Mouse (Mus musculus) macrophage (primary cell): ENCODE measurements around the gene Lats2. TPM values are rescaled to one million over a fixed set of nuclear protein-coding genes. Genes with fewer than 3 reads are reported as not detected.
A peak's percentile ranks its signal among the peaks of the same experiment; 100 is the strongest.
"Not testable (repeated sequence)": the region's sequence is repeated elsewhere in the genome, so short reads cannot be mapped to it uniquely, and the experiment has no call there.

Source experiments
- H3K27ac ChIP-seq: fragments of 350-480 bp; formaldehyde crosslinking; 2 replicates; pipeline ENCODE4 v1.9.0; 2021
- H3K36me3 ChIP-seq: fragments of 350-480 bp; formaldehyde crosslinking; 2 replicates; pipeline ENCODE4 v1.9.0; 2021; ENCODE audit errors: inconsistent target
- H3K4me3 ChIP-seq: fragments of 350-480 bp; formaldehyde crosslinking; 2 replicates; pipeline ENCODE4 v1.9.0; 2021; ENCODE audit errors: inconsistent target
- H3K79me2 ChIP-seq: fragments of 350-480 bp; formaldehyde crosslinking; 2 replicates; pipeline ENCODE4 v1.9.0; 2021; ENCODE audit errors: inconsistent target
- WGBS: methylation state at CpG from one replicate; pipeline ENCODE4 v1.1.7; 2026; ENCODE audit warnings: inconsistent platforms; ENCODE audit not compliant: missing documents; 5-methylcytosine and 5-hydroxymethylcytosine counted together
- polyA plus RNA-seq: library from polyadenylated mRNA; stranded (reverse); fragments of 250-400 nt; gene quantifications from 3 replicates; pipeline ENCODE4 v1.2.4, GENCODE M21; 2018; ENCODE audit warnings: inconsistent platforms

Lats2 gene
- polyA plus RNA-seq, 1 experiment from 2014 or later, result 11.3 TPM

DNA sequence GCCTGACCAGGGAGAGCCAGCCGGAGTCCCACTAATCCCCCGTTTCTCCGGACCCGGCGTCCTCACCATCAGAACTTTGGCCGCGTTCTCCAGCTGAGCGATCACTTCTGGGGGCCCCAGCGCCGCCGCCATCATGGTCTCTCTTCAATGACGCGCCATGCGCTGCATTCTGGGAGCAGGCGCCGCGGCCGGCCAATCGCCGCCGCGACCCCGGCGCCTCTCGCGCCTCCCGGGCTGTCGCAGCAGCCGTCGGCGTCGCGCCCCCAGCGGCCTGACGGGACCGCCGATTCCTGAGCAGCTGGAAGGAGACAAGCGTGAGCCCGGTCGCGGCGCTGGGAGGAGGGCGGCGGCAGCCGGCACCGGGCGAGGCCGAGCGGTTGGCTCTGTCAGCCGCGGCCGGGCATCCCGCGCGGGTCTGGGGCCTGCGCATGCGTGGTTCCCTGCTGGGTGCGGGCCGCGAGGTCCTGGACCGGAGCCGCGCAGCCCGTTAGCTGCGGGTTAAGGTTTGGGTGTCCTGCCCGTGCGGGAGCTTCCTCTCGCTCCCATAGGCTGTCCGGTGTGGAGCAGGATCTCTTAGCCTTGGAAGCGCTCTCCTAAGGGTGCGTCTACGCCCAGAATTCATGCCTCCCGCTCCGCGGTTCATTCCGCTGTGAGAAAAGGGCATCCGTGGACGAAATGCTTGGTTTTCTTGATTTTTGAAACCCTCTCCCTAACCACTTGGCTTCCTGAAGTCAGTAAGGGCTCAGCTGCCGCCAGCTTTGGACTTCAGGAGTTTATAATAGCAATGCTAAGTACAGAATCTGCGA is 93.2 kb downstream of the Lats2 start, which contains the start of gene Xpo4:
TSS of gene Xpo4 (minus strand) at position 609 of the 806 bp plus-strand sequence.
- peak within 1 kb of the TSS; percentile 69 for H3K27ac ChIP-seq
- 2% methylated on average over 66 of the region's 80 CpGs for WGBS

DNA sequence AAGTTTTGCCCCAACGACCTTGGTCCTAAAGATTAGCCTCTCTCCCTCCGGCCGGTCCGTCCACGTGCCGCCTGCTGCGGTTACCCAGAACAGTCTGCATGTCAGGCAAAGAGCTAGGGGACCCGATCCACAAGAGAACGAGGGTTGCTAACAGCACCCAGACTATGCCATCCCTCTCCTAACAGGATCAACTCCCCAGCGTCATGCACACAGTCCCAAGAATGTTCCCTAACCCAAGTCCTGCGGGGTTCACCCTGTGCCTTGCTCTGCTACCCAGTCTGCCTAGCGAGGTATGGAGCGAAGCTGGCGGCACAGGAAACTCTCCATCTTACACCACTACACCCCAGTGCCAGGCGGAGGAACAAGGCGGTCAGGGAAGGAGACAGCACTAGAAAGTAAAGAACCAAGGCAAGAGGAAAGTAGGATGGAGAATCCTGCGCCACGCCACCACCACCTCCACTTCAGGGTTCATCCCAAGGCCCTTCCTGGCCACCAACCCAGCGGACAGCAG is 93.8 kb downstream of the Lats2 start:
- H3K79me2 ChIP-seq, result peaks cover 65% of the 10 kb centered on the region
- 0% methylated on average over 19 of the region's 19 CpGs for WGBS
- H3K27ac ChIP-seq, result peak overlapping the region; percentile 69
- H3K36me3 ChIP-seq, result no peaks in the 10 kb centered on the region
- peak overlapping the region; percentile 99 for H3K4me3 ChIP-seq

More for the DNA sequence above, 93.2 kb downstream of the Lats2 start, which contains the start of gene Xpo4:
- H3K79me2 ChIP-seq, result peaks cover 58% of the 10 kb centered on the region
- H3K36me3 ChIP-seq, result no peaks in the 10 kb centered on the region
- peak within 1 kb of the TSS; percentile 99 for H3K4me3 ChIP-seq

DNA sequence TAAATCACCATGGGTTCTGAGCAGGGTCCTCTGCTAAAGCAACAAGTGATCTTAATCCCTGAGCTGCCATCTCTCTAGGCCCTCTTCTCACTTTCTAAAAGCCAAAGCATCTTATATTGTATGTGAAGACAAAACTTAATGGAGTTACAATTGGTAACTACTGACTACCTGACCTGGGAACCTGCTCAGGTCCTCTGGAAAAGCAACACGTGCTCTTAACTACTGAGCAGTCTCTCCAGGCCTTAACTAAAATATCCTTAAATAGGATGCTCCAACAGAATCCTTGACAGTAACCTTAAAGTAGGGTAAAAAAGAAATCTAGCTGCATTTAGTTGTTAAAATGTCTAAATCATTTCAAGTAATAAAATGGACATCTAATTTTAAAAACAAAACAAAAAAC is 94.6 kb downstream of the Lats2 start:
- Histone ChIP-seq H3K79me2 (peaks cover 72% of the 10 kb centered on the region), H3K27ac (no peak overlapping the region), H3K36me3 (no peaks in the 10 kb centered on the region), H3K4me3 (peak overlapping the region; percentile 99)
- WGBS, result 50% methylated on average over 1 of the region's 1 CpGs

DNA sequence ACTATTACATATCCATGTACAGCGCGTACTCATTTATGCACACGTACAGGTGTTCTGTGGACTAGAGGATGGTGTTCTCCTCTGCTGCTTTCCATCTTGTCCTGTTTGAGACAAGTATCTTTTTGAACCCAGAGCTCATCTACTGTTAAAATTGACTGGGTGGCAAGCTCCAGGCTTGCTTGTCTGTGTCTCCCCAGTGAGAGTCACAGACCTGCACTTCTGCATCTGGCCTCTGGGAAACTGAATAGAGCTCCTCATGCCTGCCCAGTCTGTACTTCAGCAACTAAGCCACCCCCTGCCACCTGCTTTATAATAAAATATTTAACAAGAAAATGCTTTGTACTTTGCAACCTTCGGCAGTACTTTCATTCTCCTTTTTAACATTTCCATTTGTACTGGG is 99.9 kb downstream of the Lats2 start:
- peaks cover 99% of the 10 kb centered on the region for H3K79me2 ChIP-seq
- WGBS, result 98% methylated on average over 4 of the region's 4 CpGs
- H3K27ac ChIP-seq, result no peak overlapping the region
- no peaks in the 10 kb centered on the region for H3K36me3 ChIP-seq
- no peak overlapping the region for H3K4me3 ChIP-seq

DNA sequence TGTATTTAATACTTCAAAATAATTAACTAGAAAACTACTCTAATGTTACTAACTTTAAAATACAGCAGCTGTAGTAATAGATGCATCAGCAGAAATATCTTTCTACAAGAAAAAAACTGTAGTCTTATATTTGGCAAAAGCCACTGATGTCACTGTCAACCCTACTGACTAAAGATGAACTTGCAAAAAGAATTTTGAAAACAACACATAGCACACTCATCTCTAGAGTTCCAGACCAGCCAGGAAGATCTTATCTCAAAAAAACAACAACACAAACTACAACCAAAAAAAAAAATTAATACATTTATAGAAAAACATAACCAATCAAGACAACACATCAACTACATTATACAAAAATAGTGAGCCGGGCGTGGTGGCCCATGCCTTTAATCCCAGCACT is 100.7 kb downstream of the Lats2 start:
- Histone ChIP-seq H3K4me3 (no peak overlapping the region), H3K36me3 (no peaks in the 10 kb centered on the region), H3K79me2 (peaks cover 99% of the 10 kb centered on the region), H3K27ac (no peak overlapping the region)
- no CpG with 5 or more reads among the region's 2 CpGs for whole genome bisulfite sequencing

DNA sequence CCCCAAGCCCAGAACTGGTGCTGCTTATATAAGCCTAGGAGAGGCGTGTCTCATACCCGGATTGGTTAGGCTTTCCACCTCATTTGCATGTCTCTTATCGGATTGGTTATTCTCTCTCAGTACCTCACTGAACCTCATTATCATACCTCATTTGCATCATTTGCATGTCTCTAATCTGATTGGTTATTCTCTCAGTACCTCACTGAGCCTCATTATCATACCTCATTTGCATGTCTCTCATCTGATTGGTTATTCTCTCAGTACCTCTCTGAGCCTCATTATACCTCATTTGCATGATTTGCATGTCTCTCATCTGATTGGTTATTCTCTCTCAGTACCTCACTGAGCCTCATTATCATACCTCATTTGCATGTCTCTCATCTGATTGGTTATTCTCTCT is 101.7 kb downstream of the Lats2 start:
- not testable (repeated sequence) for H3K4me3 ChIP-seq, H3K36me3 ChIP-seq, H3K27ac ChIP-seq
- WGBS, result 94% methylated on average over 3 of the region's 3 CpGs
- peaks cover 99% of the 10 kb centered on the region for H3K79me2 ChIP-seq

DNA sequence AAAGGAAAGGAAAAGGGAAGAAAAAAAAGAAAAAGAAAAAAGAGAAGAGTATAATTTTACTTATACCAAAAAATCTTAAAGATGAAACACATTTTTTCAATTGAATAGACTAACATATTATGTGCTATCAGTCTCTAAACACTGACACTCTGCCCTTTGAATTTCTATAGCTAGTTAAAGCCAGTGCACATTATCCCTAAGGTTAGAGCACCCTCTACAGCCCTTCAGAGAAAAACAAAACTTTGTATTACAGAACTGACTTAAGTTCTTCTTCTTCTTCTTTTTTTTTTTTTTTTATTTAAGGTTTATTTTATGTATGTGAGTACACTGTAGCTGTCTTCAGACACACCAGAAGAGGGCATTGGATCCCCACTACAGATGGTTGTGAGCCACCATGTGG is 108.7 kb downstream of the Lats2 start:
- H3K36me3 ChIP-seq, result no peaks in the 10 kb centered on the region
- H3K27ac ChIP-seq, result no peak overlapping the region
- peaks cover 83% of the 10 kb centered on the region for H3K79me2 ChIP-seq
- H3K4me3 ChIP-seq, result no peak overlapping the region

DNA sequence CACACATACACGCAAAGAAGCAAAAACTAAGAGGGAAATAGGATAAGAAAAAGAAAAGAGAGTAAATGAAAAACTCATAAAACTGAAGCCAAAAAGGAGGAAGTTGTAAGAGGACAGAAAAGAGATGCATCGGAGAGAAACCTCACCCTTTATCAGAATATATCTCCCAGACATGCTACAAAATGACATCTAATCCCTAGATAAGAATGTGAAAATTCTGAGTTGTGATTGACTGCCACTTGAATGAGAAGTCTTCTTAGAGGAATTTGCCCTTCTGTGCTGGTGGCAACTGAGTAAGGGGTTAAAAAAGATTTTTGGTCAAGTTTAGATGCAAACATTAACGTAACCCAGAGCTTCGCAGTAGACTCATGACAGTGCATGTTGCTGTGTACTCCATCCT is 112.0 kb downstream of the Lats2 start:
- no peak overlapping the region for H3K4me3 ChIP-seq
- 90% methylated on average over 4 of the region's 4 CpGs for WGBS
- H3K27ac ChIP-seq, result no peak overlapping the region
- H3K36me3 ChIP-seq, result no peaks in the 10 kb centered on the region
- H3K79me2 ChIP-seq, result peaks cover 63% of the 10 kb centered on the region

Other genes with a start within 250 kb of the Lats2 start
- gene Il17d, start 233.6 kb downstream of the Lats2 start, polyA plus RNA-seq, result not detected in 3 replicates
- 14.3 to 31.6 TPM (median 30.5 TPM) in 3 replicates for gene Eef1akmt1, start 186.8 kb downstream of the Lats2 start, polyA plus RNA-seq
- 4.5 to 13.1 TPM (median 4.9 TPM) in 3 replicates for gene Xpo4, start 93.0 kb downstream of the Lats2 start, polyA plus RNA-seq
- gene Gm49361, start 12.3 kb downstream of the Lats2 start, polyA plus RNA-seq, result not detected in 3 replicates
- gene Sap18, start 39.8 kb upstream of the Lats2 start, polyA plus RNA-seq, result 52.1 to 90.3 TPM (median 73.7 TPM) in 3 replicates
- 0.67 to 3.6 TPM (median 1.9 TPM) in 3 replicates for gene Ska3, start 67.8 kb upstream of the Lats2 start, polyA plus RNA-seq
- 21.8 to 55.2 TPM (median 27.0 TPM) in 3 replicates for gene Mrpl57, start 67.8 kb upstream of the Lats2 start, polyA plus RNA-seq
- gene Zdhhc20, start 131.9 kb upstream of the Lats2 start, polyA plus RNA-seq, result 45.6 to 74.7 TPM (median 57.4 TPM) in 3 replicates
- gene Micu2, start 240.9 kb upstream of the Lats2 start, polyA plus RNA-seq, result 44.9 to 62.5 TPM (median 57.3 TPM) in 3 replicates